Mouse (Mus musculus): Measurements from ENCODE around the gene Chkb. TPM values are rescaled to one million over a fixed set of nuclear protein-coding genes. Genes with fewer than 3 reads are reported as not detected.

Chkb gene
- total RNA-seq, 2 experiments from 2014 or later = 19.6 to 28.5 TPM

- no peak for DNase-seq
- intact Hi-C loops (cut with DNase I; ENCODE audit: low total_unique reads) = no loop called here
These were observed 14.4 kb downstream of the Chkb start for GRCm38 (mm10) chr15:89415282-89415681.

GRCm38 (mm10) chr15:89410118-89410517 is 19.6 kb downstream of the Chkb start, which contains the start of gene Syce3:
Gene Syce3, minus strand, starts transcription at chr15:89410503.
- DNase-seq = no peak
- intact Hi-C loops (cut with DNase I; ENCODE audit: low total_unique reads) = no loop called here

GRCm38 (mm10) chr15:89406691-89407090 is 23.0 kb downstream of the Chkb start:
- intact Hi-C loops (cut with DNase I; ENCODE audit: low total_unique reads) = no loop called here
- DNase-seq = no peak

- no peak for DNase-seq
- intact Hi-C loops (cut with DNase I; ENCODE audit: low total_unique reads) = no loop called here
These were observed 24.7 kb downstream of the Chkb start for GRCm38 (mm10) chr15:89404831-89405623.

- DNase-seq = no peak
- intact Hi-C loops (cut with DNase I; ENCODE audit: low total_unique reads) = no loop called here
These were observed 27.2 kb downstream of the Chkb start for GRCm38 (mm10) chr15:89402471-89402870.

GRCm38 (mm10) chr15:89399716-89400115 is 30.0 kb downstream of the Chkb start:
- intact Hi-C loops (cut with DNase I; ENCODE audit: low total_unique reads) = no loop called here
- no peak for DNase-seq

GRCm38 (mm10) chr15:89398146-89398545 is 31.6 kb downstream of the Chkb start:
- intact Hi-C loops (cut with DNase I; ENCODE audit: low total_unique reads) = no loop called here
- DNase-seq = no peak

- DNase-seq = no peak
- intact Hi-C loops (cut with DNase I; ENCODE audit: low total_unique reads) = no loop called here
These were observed 32.8 kb downstream of the Chkb start for GRCm38 (mm10) chr15:89396883-89397282.

GRCm38 (mm10) chr15:89390081-89390480 is 39.6 kb downstream of the Chkb start:
- intact Hi-C loops (cut with DNase I; ENCODE audit: low total_unique reads) = no loop called here
- DNase-seq = no peak

GRCm38 (mm10) chr15:89387127-89387526 is 42.6 kb downstream of the Chkb start:
- DNase-seq = no peak
- intact Hi-C loops (cut with DNase I; ENCODE audit: low total_unique reads) = no loop called here

- no peak for DNase-seq
- intact Hi-C loops (cut with DNase I; ENCODE audit: low total_unique reads) = no loop called here
These were observed 45.1 kb downstream of the Chkb start, which contains the start of gene Klhdc7b for GRCm38 (mm10) chr15:89384617-89385016. Gene Klhdc7b, plus strand, starts transcription at chr15:89384917.

- intact Hi-C loops (cut with DNase I; ENCODE audit: low total_unique reads) = no loop called here
- no peak for DNase-seq
These were observed 50.3 kb downstream of the Chkb start for GRCm38 (mm10) chr15:89379429-89379828.

GRCm38 (mm10) chr15:89378831-89379401 is 50.8 kb downstream of the Chkb start, which contains the start of gene Odf3b:
Gene Odf3b, minus strand, starts transcription at chr15:89379282.
- no peak for DNase-seq
- intact Hi-C loops (cut with DNase I; ENCODE audit: low total_unique reads) = no loop called here

- intact Hi-C loops (cut with DNase I; ENCODE audit: low total_unique reads) = no loop called here
- no peak for DNase-seq
These were observed 51.5 kb downstream of the Chkb start for GRCm38 (mm10) chr15:89377938-89378828.

GRCm38 (mm10) chr15:89377362-89377761 is 52.3 kb downstream of the Chkb start:
- no peak for DNase-seq

GRCm38 (mm10) chr15:89376957-89377356 is 52.8 kb downstream of the Chkb start, which contains the start of gene Tymp:
Gene Tymp, minus strand, starts transcription at chr15:89377039.
- DNase-seq = no peak
- intact Hi-C loops (cut with DNase I; ENCODE audit: low total_unique reads) = no loop called here

More at GRCm38 (mm10) chr15:89377362-89377761, 52.3 kb downstream of the Chkb start:
- intact Hi-C loops (cut with DNase I; ENCODE audit: low total_unique reads) = no loop called here
